Mouse (Mus musculus) liver, postnatal 0 days (tissue): Measurements from ENCODE around the gene Plin4. TPM values are rescaled to one million over a fixed set of nuclear protein-coding genes. Genes with fewer than 3 reads are reported as not detected.

ENCODE experiments used
- ATAC-seq: fragments of 200-750 bp; cut with Nextera tagmentation; 2 replicates; pipeline ENCODE4 v1.8.0; 2017; ENCODE audit warnings: mild to moderate bottlenecking, moderate library complexity
- DNase-seq: peaks from one replicate; pipeline ENCODE4 v3.0.0-alpha.2; 2016
- H3K27ac ChIP-seq: fragments of 300-500 bp; sonication (generic); 2 replicates; pipeline ENCODE4 v1.5.1; 2014; ENCODE audit warnings: antibody characterized with exemption, moderate library complexity, mild to moderate bottlenecking, low read depth
- H3K27me3 ChIP-seq: fragments of 300-500 bp; sonication (generic); 2 replicates; pipeline ENCODE4 v1.6.1; 2014; ENCODE audit warnings: low read length, control low read depth, mixed read lengths; ENCODE audit not compliant: insufficient read depth
- H3K36me3 ChIP-seq: fragments of 300-500 bp; sonication (generic); replicated peaks from 2 replicates; pipeline ENCODE4 v1.6.1; 2014; ENCODE audit warnings: mild to moderate bottlenecking, control low read depth, low read length, moderate library complexity, mixed read lengths; ENCODE audit not compliant: insufficient read depth
- H3K4me1 ChIP-seq: fragments of 300-500 bp; sonication (generic); 2 replicates; pipeline ENCODE4 v1.6.1; 2014; ENCODE audit warnings: antibody characterized with exemption, mild to moderate bottlenecking, control low read depth; ENCODE audit not compliant: insufficient read depth
- H3K4me2 ChIP-seq: fragments of 300-500 bp; sonication (generic); 2 replicates; pipeline ENCODE4 v1.6.1; 2014; ENCODE audit warnings: low read depth, mild to moderate bottlenecking, low read length, moderate library complexity, mixed read lengths
- H3K4me3 ChIP-seq: fragments of 300-500 bp; sonication (generic); 2 replicates; pipeline ENCODE4 v1.5.1; 2014; ENCODE audit warnings: low read depth, low read length
- H3K9ac ChIP-seq: fragments of 300-500 bp; sonication (generic); replicated peaks from 2 replicates; pipeline ENCODE4 v1.6.1; 2014; ENCODE audit warnings: mild to moderate bottlenecking, moderate library complexity
- H3K9me3 ChIP-seq: fragments of 300-500 bp; sonication (generic); 2 replicates; pipeline ENCODE4 v1.6.1; 2016; ENCODE audit warnings: mild to moderate bottlenecking, control low read depth, low read length, mixed read lengths
- CTCF ChIP-seq: sonication (generic); IDR thresholded peaks from 2 replicates; pipeline ENCODE4 v1.5.1; 2016; ENCODE audit warnings: antibody characterized with exemption, low read depth
- EP300 ChIP-seq: IDR thresholded peaks from 2 replicates; pipeline ENCODE4 v1.6.1; 2016; ENCODE audit warnings: antibody characterized with exemption, low read depth, mild to moderate bottlenecking
- WGBS: fragments of 180-500 bp; shearing (Covaris S2); extraction: QIAGEN DNeasy Blood & Tissue Kit; methylation state at CpG from one replicate; pipeline ENCODE4 v1.1.7; 2014; ENCODE audit not compliant: insufficient replicate concordance; 5-methylcytosine and 5-hydroxymethylcytosine counted together
- polyA plus RNA-seq: library from polyadenylated mRNA; unstranded; fragments of >200 nt; fragmentation: Nextera tagmentation; extraction: Ambion mirVana; gene quantifications from 2 replicates; pipeline ENCODE4 v1.2.1, GENCODE M21; 2015

The Plin4 gene
- polyA plus RNA-seq, 1 experiment from 2014 or later, result 0.12 TPM

GRCm38 (mm10) chr17:56131136-56131535 is 21.5 kb upstream of the Plin4 start:
- Histone ChIP-seq H3K27ac (no peak overlapping the region), H3K4me1 (peaks cover 26% of the 10 kb centered on the region), H3K4me2 (no peak overlapping the region), H3K9me3 (no peaks in the 10 kb centered on the region; the same call in 1 of the 2 replicates), H3K9ac (no peak overlapping the region), H3K27me3 (no peaks in the 10 kb centered on the region), H3K4me3 (no peak overlapping the region), H3K36me3 (peaks cover 19% of the 10 kb centered on the region)
- TF ChIP-seq EP300, result no peak
- TF ChIP-seq CTCF, result no peak
- ATAC-seq (no peak), DNase-seq (no peak)
- 89% methylated on average over 10 of the region's 10 CpGs for WGBS

GRCm38 (mm10) chr17:56128246-56128645 is 18.6 kb upstream of the Plin4 start:
- no peak overlapping the region for H3K4me3 ChIP-seq
- H3K9ac ChIP-seq, result no peak overlapping the region
- WGBS, result 64% methylated on average over 15 of the region's 15 CpGs
- peaks cover 20% of the 10 kb centered on the region for H3K36me3 ChIP-seq
- H3K4me2 ChIP-seq, result no peak overlapping the region
- ATAC-seq, result no peak
- TF ChIP-seq CTCF (no peak), EP300 (no peak)
- H3K9me3 ChIP-seq, result no peaks in the 10 kb centered on the region; the same call in 1 of the 2 replicates
- no peak overlapping the region for H3K27ac ChIP-seq
- H3K4me1 ChIP-seq, result peaks cover 13% of the 10 kb centered on the region
- DNase-seq, result peak; percentile 24
- no peaks in the 10 kb centered on the region for H3K27me3 ChIP-seq

GRCm38 (mm10) chr17:56126175-56126574 is 16.6 kb upstream of the Plin4 start:
- H3K4me1 ChIP-seq, result peaks cover 5% of the 10 kb centered on the region; the same call in 1 of the 2 replicates
- TF ChIP-seq EP300, result no peak
- H3K4me2 ChIP-seq, result no peak overlapping the region
- DNase-seq (no peak), ATAC-seq (no peak)
- peaks cover 18% of the 10 kb centered on the region for H3K36me3 ChIP-seq
- H3K4me3 ChIP-seq, result no peak overlapping the region
- H3K9me3 ChIP-seq, result no peaks in the 10 kb centered on the region; the same call in 1 of the 2 replicates
- H3K27ac ChIP-seq, result no peak overlapping the region
- H3K9ac ChIP-seq, result no peak overlapping the region
- H3K27me3 ChIP-seq, result no peaks in the 10 kb centered on the region
- WGBS, result 79% methylated on average over 11 of the region's 11 CpGs

GRCm38 (mm10) chr17:56125276-56125630 is 15.7 kb upstream of the Plin4 start:
- Histone ChIP-seq H3K4me3 (no peak overlapping the region), H3K9ac (no peak overlapping the region), H3K4me2 (no peak overlapping the region), H3K27me3 (peaks cover 4% of the 10 kb centered on the region; the same call in 1 of the 2 replicates), H3K9me3 (no peaks in the 10 kb centered on the region), H3K27ac (no peak overlapping the region), H3K4me1 (peaks cover 5% of the 10 kb centered on the region; the same call in 1 of the 2 replicates), H3K36me3 (peaks cover 12% of the 10 kb centered on the region)
- WGBS, result 87% methylated on average over 4 of the region's 4 CpGs
- no peak for TF ChIP-seq EP300
- TF ChIP-seq CTCF, result no peak
- no peak for DNase-seq
- ATAC-seq, result no peak

- peak; percentile 6; the same call in 1 of the 2 replicates for ATAC-seq
- Histone ChIP-seq H3K4me1 (peaks cover 5% of the 10 kb centered on the region; the same call in 1 of the 2 replicates), H3K27me3 (peaks cover 9% of the 10 kb centered on the region; the same call in 1 of the 2 replicates), H3K9ac (peak overlapping the region; percentile 54), H3K9me3 (no peaks in the 10 kb centered on the region), H3K27ac (peak overlapping the region; percentile 34; the same call in 1 of the 2 replicates), H3K4me3 (peak overlapping the region; percentile 25), H3K36me3 (peaks cover 8% of the 10 kb centered on the region), H3K4me2 (peak overlapping the region; percentile 70)
- DNase-seq, result peak; percentile 83
- 36% methylated on average over 57 of the region's 59 CpGs for WGBS
- TF ChIP-seq EP300 (no peak), CTCF (peak; percentile 85)
Measured at GRCm38 (mm10) chr17:56124377-56125275, 15.0 kb upstream of the Plin4 start.

GRCm38 (mm10) chr17:56123681-56124340 is 14.2 kb upstream of the Plin4 start:
- Histone ChIP-seq H3K9ac (peak overlapping the region; percentile 54), H3K36me3 (peaks cover 2% of the 10 kb centered on the region; the same call in 1 of the 2 replicates), H3K4me1 (peaks cover 5% of the 10 kb centered on the region), H3K4me3 (peak overlapping the region; percentile 25), H3K4me2 (peak overlapping the region; percentile 70), H3K9me3 (no peaks in the 10 kb centered on the region), H3K27me3 (peaks cover 9% of the 10 kb centered on the region; the same call in 1 of the 2 replicates), H3K27ac (peak overlapping the region; percentile 34; the same call in 1 of the 2 replicates)
- 62% methylated on average over 54 of the region's 59 CpGs for WGBS
- DNase-seq (no peak), ATAC-seq (no peak)
- TF ChIP-seq EP300 (no peak), CTCF (no peak)
